Mouse (Mus musculus) left cerebral cortex, adult 9 months (tissue): ENCODE data around the gene Fam216a.
A peak's percentile ranks its signal among the peaks of the same experiment; 100 is the strongest.
"Not testable (repeated sequence)": the region's sequence is repeated elsewhere in the genome, so short reads cannot be mapped to it uniquely, and the experiment has no call there.

Source experiments
- DNase-seq, 2 experiments: peaks; one replicate each; pipeline ENCODE4 v3.0.0; 2022; ENCODE audit warnings: low spot score in 2 of 2

Fam216a gene

DNA sequence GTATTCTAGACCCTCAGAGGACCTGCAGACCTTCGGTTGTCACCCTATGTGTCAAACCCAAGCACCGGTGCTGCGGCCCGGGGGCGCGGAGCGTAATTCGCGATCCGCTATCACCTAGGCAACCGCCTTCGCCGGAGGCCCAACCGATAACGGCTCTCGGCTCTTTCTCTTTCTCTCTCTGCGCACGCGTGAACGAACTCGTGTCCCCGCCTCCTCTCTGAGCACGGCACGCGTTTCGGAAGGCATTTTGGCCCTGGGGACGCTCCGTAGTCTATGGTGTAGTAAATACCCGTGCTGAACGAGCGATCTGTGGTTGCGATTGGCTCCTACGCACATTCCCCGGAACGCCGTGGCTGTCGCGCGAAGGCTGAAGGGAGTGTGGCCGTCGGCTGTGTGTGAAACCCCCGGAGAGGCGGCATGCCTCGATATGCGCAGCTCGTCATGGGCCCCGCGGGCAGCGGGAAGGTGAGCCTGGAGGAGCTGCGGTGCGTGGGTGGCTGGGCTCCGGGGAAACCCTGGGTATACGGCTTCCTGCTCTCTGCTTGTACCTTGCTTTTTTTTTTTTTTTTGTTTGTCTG, at the start of gene Fam216a:
Fam216a (minus strand) TSS at position 173 of the 578 bp plus-strand sequence.
- DNase-seq, result peak; percentile 96 to 100

DNA sequence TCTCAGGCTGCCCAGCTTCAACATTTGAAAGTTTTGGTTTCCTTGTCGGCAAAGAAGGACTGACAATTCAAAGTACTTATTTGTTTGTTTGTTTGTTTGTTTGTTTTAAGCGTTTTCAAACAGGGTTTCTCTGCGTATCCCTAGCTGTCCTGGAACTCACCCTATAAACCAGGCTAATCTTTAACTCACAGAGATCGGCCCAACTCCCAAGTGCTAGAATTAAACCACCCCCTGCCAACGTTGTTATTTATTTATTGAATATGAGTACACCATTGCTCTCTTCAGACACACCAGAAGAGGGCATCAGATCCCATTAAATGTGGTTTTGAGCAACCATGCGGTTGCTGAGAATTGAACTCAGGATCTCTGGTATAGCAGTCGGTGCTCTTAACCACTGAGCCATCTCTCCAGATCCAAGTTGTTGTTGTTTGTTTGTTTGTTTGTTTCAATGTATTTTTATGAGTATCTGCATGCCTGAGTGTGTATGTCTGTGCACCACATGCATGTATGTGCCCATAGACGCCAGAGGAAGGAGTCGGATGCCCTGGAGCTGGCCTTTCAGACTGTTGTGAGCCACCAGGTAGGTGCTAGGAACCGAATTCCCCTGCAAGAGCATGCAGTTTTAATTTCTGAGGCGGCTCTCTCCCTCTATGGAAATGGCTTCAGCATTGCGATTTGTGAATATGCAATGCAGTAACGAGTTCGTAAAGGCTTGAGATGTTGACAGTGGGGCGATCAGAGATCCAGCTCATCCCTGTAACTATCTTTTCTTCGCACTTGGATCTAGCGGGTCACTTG, 49.3 kb upstream of the Fam216a start, which contains the start of gene Anapc7:
Anapc7 (plus strand) TSS at position 423 of the 798 bp plus-strand sequence.
- DNase-seq, result no peak

DNA sequence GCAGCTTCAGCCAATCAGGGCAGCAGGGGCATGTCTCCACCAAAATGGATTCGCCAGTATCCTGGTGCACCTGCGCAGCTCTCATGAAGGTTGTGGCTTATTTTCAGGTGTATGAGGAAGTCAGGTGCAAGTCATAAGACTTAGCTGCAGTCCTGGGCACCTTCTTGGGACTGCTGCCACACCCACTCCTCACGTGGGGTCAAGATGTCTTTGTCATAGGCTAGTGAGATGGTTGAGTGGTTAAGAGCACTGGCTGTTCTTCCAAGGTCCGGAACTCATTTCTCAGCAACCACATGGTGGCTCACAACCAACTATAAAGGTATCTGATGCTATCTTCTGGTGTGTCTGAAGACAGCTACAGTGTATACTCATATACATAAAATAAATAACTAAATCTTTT, 48.5 kb upstream of the Fam216a start:
- DNase-seq, result not testable (repeated sequence)

DNA sequence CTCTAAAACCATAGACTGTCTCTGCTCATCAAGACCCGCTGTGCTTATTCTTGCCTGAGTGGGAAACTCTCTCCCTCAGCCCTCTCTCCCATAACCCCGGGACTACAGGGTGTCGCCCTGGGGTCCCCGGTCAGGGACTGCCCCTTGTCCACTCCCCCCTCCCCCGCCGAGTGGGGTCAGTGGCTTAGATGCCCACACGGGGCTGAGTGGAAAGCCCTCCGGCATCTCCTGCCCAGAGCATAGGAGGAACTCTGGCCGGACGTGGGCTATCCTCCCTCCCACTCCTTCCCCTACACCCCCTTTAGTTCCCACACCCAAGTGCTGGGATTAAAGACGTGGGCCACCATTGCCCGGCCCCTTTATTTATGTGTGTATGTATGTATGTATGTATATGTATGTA, 43.3 kb upstream of the Fam216a start:
- no peak for DNase-seq

GRCm38 (mm10) chr5:122414351-122414750, 42.2 kb upstream of the Fam216a start:
- no peak for DNase-seq

DNA sequence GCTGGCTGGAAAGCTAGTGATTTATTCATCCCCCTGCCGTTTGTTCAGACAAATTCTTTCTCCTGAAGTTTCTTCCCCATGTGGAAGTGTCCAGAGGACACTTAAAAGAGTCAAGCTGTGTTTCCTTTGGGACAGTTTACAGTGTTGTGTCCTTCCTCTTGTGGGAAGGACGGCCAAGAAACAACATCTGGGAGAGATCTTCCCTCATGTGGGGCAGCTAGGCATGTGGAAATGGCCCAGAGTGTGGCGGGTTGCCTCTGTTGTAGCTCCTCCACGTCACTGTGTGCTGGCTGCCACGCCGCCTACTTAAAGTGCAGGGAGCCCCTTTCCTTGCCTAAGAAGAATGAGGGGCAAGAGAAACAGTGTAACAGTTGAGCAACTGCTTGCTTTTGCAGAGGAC, 40.7 kb upstream of the Fam216a start:
- no peak for DNase-seq

DNA sequence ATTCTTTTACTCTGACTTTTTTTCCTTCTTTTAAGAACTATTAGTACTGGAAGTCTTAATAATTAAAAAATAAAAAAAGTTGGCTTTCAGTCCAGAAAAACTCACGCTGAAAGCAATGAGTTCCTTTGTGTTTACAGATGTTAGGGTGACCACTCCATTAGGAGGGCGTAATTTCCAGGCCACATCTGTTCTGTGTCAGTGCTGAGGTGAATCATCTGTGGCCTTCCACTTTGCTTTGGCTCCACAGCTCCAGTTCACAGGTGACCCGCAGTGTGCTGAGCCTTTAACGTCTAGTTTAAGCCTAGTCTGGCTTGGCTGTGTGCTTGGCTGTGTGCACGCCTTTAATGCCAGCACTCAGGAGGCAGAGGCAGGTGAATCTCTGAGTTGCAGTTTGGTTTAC, 39.7 kb upstream of the Fam216a start:
- no peak for DNase-seq

DNA sequence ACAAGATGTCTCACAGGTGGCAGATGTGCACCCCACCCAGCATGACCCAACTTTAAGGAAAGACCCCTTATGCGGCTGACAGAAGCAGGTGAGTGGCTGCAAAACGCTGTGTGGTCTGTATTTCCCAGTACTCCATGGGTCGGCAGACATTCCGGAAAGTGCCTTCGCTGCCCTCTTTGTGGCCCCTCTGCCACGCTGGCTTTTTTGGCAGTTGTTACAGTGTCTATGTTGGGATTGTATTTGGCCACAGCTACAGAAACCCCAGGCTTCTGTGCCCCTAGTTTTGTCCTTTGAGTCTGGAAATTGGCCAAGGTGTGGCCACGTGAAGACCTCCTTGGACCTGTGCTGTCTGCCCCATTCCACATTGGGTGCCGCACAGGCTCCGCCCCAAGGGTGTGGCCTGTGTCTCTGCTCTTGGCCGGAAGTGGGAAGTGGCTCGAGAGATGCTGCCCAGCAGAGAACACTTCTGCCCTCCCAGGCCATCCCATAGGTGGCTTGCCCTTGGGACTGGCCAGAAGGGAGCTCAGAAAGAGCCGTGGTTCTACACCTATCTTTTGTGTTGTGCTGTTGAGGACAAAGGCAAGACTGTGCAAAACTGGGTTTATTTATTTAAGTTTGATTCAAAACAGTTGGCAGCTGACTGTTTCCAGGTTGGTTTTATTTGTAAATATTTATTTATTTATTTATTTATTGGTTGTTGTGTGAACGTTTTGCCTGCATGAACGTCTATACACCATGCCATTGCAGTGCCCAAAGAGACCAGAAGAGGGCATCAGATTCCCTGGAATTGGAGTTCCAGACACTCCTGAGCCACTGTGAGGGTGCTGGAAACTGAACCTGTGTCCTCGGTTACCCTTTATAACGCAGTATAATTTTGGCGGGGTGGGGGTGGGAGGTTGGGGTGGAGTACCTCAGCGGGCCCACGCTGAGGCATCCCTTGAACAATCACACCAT, 37.8 kb upstream of the Fam216a start:
- no peak for DNase-seq

GRCm38 (mm10) chr5:122405537-122405936, 33.4 kb upstream of the Fam216a start:
- DNase-seq, result no peak

GRCm38 (mm10) chr5:122403362-122403761, 31.2 kb upstream of the Fam216a start:
- DNase-seq, result no peak

- peak in 1 of 2 experiments; percentile 70 for DNase-seq
Measured at GRCm38 (mm10) chr5:122402772-122403171, 30.6 kb upstream of the Fam216a start.

DNA sequence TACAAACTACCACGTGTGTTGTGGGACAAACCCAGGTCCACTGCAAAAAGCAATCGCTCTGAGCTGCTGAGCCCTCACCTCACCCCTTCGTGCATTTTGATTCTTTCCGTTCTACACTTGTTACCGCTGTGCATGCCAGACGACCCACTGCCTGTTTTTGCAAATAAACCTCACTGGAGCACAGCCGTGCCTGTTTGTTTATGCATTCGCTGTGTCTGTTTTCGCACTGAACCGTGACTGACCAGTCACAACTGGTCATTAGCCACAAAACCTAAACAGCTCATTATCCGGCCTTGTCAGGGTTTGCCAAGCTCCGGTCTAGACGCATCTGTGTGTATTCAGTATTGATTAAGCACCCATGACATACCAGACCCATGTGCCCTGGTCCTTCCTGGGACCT, 30.0 kb upstream of the Fam216a start:
- DNase-seq, result no peak

- DNase-seq, result peak in 1 of 2 experiments; percentile 76
Measured at GRCm38 (mm10) chr5:122401303-122401640, 29.1 kb upstream of the Fam216a start.

- peak in 1 of 2 experiments; percentile 58 for DNase-seq
Measured at GRCm38 (mm10) chr5:122400628-122401302, 28.6 kb upstream of the Fam216a start.

DNA sequence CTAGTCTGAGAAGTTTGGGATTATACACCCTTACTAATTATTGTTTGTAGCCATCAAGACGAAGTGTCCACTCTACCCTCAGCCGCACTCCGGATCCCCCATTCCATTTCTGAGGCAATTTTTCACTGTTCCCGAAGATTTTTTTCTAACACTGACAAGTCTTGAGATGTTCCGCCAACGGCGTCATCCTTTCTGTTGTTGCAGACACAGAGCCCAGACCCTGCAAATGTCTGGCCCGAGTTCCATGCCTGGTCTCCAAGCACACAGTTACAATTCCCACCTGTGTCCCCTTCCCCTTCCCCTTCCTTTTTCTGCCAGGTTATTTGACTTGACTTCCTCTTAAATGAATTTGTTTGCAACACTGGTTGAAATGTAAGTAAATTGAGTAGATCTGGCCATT, 27.7 kb upstream of the Fam216a start:
- no peak for DNase-seq

- no peak for DNase-seq
Measured at GRCm38 (mm10) chr5:122397495-122397894, 25.3 kb upstream of the Fam216a start.

GRCm38 (mm10) chr5:122396791-122397190, 24.6 kb upstream of the Fam216a start:
- no peak for DNase-seq

- peak in 1 of 2 experiments; percentile 68 for DNase-seq
Measured at GRCm38 (mm10) chr5:122393887-122394286, 21.7 kb upstream of the Fam216a start.

DNA sequence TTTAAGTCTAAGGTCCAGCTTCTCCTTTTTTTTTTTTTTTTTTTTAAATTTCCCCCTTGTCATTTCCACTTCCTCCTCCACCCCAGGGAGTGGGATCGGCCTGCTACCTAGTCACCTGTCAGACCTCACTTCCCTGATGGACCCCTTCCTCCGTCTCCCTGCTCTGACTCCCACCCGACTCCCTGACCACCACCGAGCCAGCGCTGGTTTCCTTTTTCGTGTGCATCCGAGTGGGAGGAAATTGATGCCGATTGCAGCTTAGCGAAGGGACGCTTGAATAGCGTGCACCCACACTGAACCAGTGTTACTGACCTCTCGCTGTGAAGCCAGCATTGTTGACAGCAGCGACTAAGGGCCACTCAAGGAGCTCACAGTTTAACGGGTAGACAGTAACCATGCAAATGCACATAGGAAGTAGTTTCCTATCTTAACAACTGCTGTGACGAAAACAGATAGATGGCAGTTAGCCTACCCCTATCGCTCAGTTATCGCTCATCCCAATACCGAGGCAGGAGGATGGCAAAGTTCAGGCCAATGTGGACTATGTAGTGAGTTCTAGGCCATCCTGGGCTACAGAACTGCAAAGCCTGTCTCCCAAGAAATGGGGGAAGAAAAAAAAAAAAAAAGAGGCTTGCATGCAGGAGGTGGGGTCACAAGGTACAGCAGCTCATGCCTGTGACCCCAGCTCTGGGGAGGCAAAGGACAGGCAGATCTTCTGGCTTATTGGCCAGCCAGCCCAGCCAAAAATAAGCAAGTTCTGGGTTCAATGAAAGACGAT, 20.3 kb upstream of the Fam216a start:
- no peak for DNase-seq

DNA sequence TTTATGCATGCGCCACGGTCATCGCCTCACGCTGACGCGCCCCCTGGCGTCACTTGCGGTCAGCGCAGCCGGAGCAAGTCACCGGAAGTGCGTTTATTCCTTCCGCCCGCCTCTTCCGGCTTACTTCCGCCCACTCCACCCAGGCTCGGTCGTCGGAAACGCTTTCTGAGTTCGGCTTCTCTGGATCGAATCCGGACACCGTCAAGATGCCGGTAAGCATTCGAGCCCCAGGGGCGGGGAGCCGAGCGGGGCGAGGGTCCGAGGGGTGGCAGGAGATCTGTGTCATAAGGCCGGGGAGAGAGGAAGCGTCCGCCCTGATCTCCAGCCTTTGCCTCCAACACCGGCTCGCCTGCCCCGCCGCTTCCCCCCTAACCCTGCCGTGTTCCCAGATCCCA, 19.6 kb upstream of the Fam216a start, which contains the start of gene Arpc3:
Arpc3 (plus strand) TSS at position 93 of the 395 bp plus-strand sequence.
- peak; percentile 62 to 91 for DNase-seq
